Mouse (Mus musculus) frontal cortex, postnatal 25 days (tissue): ENCODE measurements around the gene Inpp5a.
A peak's percentile ranks its signal among the peaks of the same experiment; 100 is the strongest.

Experiments used
- DNase-seq, 2 experiments: peaks; one replicate each; pipeline ENCODE4 v3.0.0; 2022; ENCODE audit warnings: low spot score in 2 of 2

Gene Inpp5a

GRCm38 (mm10) chr7:139388670-139389212, at the start of gene Inpp5a:
Gene Inpp5a, plus strand, starts transcription at chr7:139389109.
- DNase-seq = peak; percentile 91 to 94

- no peak for DNase-seq
These were observed 49.7 kb upstream of the Inpp5a start for GRCm38 (mm10) chr7:139339184-139339583.

GRCm38 (mm10) chr7:139341020-139341660, 47.8 kb upstream of the Inpp5a start:
- no peak for DNase-seq

- DNase-seq = no peak
These were observed 46.1 kb upstream of the Inpp5a start for GRCm38 (mm10) chr7:139342809-139343208.

- DNase-seq = no peak
These were observed 41.9 kb upstream of the Inpp5a start for GRCm38 (mm10) chr7:139347051-139347450.

GRCm38 (mm10) chr7:139350606-139351005, 38.3 kb upstream of the Inpp5a start:
- no peak for DNase-seq

- DNase-seq = no peak
These were observed 34.4 kb upstream of the Inpp5a start for GRCm38 (mm10) chr7:139354370-139355139.

- DNase-seq = no peak
These were observed 31.9 kb upstream of the Inpp5a start for GRCm38 (mm10) chr7:139357043-139357442.

GRCm38 (mm10) chr7:139359906-139360305, 29.0 kb upstream of the Inpp5a start:
- DNase-seq = no peak

- DNase-seq = no peak
These were observed 27.9 kb upstream of the Inpp5a start for GRCm38 (mm10) chr7:139360890-139361559.

GRCm38 (mm10) chr7:139361799-139362198, 27.1 kb upstream of the Inpp5a start:
- DNase-seq = no peak

- no peak for DNase-seq
These were observed 26.4 kb upstream of the Inpp5a start for GRCm38 (mm10) chr7:139362514-139362913.

GRCm38 (mm10) chr7:139363281-139364004, 25.5 kb upstream of the Inpp5a start:
- DNase-seq = no peak

GRCm38 (mm10) chr7:139364005-139364557, 24.8 kb upstream of the Inpp5a start:
- DNase-seq = peak in 1 of 2 experiments; percentile 36

GRCm38 (mm10) chr7:139364936-139365830, 23.7 kb upstream of the Inpp5a start:
- no peak for DNase-seq

GRCm38 (mm10) chr7:139366131-139366530, 22.8 kb upstream of the Inpp5a start:
- no peak for DNase-seq

GRCm38 (mm10) chr7:139366549-139366948, 22.4 kb upstream of the Inpp5a start:
- no peak for DNase-seq

GRCm38 (mm10) chr7:139368218-139368617, 20.7 kb upstream of the Inpp5a start:
- no peak for DNase-seq

- DNase-seq = no peak
These were observed 20.1 kb upstream of the Inpp5a start for GRCm38 (mm10) chr7:139368722-139369380.
